Mouse (Mus musculus) forebrain, embryonic 15.5 days (tissue): ENCODE data around the gene Iqschfp. TPM values are rescaled to one million over a fixed set of nuclear protein-coding genes. Genes with fewer than 3 reads are reported as not detected.

ENCODE experiments used
- ATAC-seq: fragments of 200-750 bp; cut with Nextera tagmentation; replicated peaks from 2 replicates; pipeline ENCODE4 v1.8.0; 2017; ENCODE audit warnings: mild to moderate bottlenecking, moderate TSS enrichment, moderate library complexity
- H3K27ac ChIP-seq: fragments of 300-500 bp; sonication (generic); replicated peaks from 2 replicates; pipeline ENCODE4 v1.5.1; 2015; ENCODE audit warnings: mild to moderate bottlenecking, inconsistent platforms
- H3K27me3 ChIP-seq: fragments of 300-500 bp; sonication (generic); 2 replicates; pipeline ENCODE4 v1.6.1; 2015; ENCODE audit warnings: inconsistent platforms
- H3K36me3 ChIP-seq: fragments of 300-500 bp; sonication (generic); 2 replicates; pipeline ENCODE4 v1.6.1; 2015; ENCODE audit warnings: mild to moderate bottlenecking, inconsistent platforms
- H3K4me1 ChIP-seq: fragments of 300-500 bp; sonication (generic); 2 replicates; pipeline ENCODE4 v1.6.1; 2015; ENCODE audit warnings: inconsistent platforms
- H3K4me2 ChIP-seq: fragments of 300-500 bp; sonication (generic); replicated peaks from 2 replicates; pipeline ENCODE4 v1.6.1; 2015; ENCODE audit warnings: mild to moderate bottlenecking, inconsistent platforms
- H3K4me3 ChIP-seq: fragments of 300-500 bp; sonication (generic); 2 replicates; pipeline ENCODE4 v1.5.1; 2015; ENCODE audit warnings: mild to moderate bottlenecking, inconsistent platforms
- H3K9ac ChIP-seq: fragments of 300-500 bp; sonication (generic); replicated peaks from 2 replicates; pipeline ENCODE4 v1.6.1; 2015; ENCODE audit warnings: mild to moderate bottlenecking, inconsistent platforms
- H3K9me3 ChIP-seq: fragments of 300-500 bp; sonication (generic); 2 replicates; pipeline ENCODE4 v1.6.1; 2016; ENCODE audit warnings: inconsistent platforms
- WGBS: fragments of 180-500 bp; shearing (Covaris S2); methylation state at CpG from one replicate; pipeline ENCODE4 v1.1.7; 2015; ENCODE audit warnings: mixed read lengths; 5-methylcytosine and 5-hydroxymethylcytosine counted together
- polyA plus RNA-seq: library from polyadenylated mRNA; unstranded; fragments of >200 nt; fragmentation: Nextera tagmentation; extraction: Ambion mirVana; gene quantifications from 2 replicates; pipeline ENCODE4 v1.2.1, GENCODE M21; 2015

The Iqschfp gene
- polyA plus RNA-seq, 1 experiment from 2014 or later: 3.3 TPM

DNA sequence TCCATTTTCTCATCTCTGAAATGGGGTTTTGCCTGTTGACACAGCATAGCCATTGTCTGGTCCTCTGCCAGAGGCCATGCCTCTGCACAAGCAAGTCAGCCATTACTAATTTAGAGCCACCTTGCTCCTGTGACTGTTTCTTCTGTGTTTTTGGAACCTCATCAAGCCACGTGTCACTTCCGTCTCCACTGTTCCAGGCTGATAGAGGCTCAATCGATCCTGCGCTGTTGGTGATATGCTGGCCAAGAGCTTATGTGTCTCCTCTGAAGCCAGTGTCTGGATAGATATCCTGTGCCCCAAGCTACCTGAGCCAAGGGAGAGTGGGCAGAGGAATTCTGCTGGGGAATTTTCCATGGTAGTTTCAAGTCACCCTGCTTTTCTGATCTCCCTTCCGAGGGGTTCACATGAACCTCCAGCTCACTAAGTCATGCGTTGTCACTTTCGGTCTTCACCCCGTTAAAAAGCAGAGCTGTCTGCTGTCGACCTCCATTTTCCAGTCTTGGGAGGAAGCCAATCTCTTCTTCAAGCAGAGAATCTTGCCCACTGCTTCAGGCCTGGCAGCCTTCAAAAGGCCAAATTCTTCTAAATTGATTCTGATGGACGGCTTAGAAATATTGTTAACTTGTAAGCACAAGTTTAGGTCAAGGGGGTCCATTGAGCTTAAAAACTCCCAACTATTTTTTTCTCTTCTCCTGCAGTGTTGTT, 683.8 kb downstream of the Iqschfp start:
- 29% methylated on average over 10 of the region's 10 CpGs for WGBS
- H3K36me3 ChIP-seq: no peaks in the 10 kb centered on the region
- peak overlapping the region; percentile 4; the same call in 1 of the 2 replicates for H3K4me3 ChIP-seq
- H3K27me3 ChIP-seq: no peaks in the 10 kb centered on the region
- no peaks in the 10 kb centered on the region for H3K9me3 ChIP-seq
- no peak overlapping the region for H3K9ac ChIP-seq
- H3K27ac ChIP-seq: peak overlapping the region; percentile 99
- no peak for ATAC-seq
- peak overlapping the region; percentile 78 for H3K4me2 ChIP-seq
- peaks cover 72% of the 10 kb centered on the region for H3K4me1 ChIP-seq

DNA sequence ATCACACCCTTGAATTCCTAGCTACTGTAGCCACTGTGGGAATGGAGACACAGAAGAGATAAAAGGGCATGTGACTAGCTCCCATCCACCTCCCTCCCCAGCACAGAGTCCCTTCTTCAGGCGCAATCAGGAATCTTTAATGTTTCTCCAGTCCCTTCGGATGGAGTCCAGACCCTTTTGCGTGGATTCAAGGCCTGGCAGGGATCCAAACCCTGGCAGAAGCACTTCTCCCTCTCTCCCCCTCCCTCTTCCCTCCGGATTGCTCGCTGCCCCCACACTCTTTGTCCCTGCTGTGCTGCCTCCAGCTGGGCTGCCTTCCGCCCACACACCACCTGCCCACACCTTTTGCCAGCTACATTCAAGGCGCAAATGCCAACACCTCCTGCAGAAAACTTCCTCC, 684.4 kb downstream of the Iqschfp start:
- Histone ChIP-seq H3K27ac (peak overlapping the region; percentile 99), H3K4me2 (peak overlapping the region; percentile 78), H3K36me3 (no peaks in the 10 kb centered on the region), H3K4me3 (peak overlapping the region; percentile 4), H3K9me3 (no peaks in the 10 kb centered on the region), H3K27me3 (no peaks in the 10 kb centered on the region), H3K9ac (peak overlapping the region; percentile 14; the same call in 1 of the 2 replicates), H3K4me1 (peaks cover 73% of the 10 kb centered on the region)
- 6% methylated on average over 7 of the region's 7 CpGs for WGBS
- no peak for ATAC-seq

DNA sequence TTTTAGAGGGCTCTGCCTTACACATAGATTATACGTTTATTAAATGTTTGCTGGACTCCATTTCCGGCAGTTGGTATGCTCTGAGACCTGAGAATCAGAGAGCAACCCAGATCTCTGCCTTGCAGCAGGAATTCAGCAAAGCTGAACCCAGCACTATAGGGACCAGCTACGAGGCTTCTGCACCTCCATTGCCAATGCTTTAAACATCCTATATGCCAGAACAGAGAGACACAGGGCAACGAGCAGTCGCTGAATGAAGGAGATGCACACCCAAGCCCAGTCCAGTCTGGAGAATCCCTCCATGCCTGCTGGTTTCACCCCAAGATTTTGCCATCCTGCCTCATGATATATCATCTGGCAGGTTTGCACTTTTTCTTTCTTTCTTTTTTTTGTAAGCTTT, 684.9 kb downstream of the Iqschfp start:
- 45% methylated on average over 5 of the region's 5 CpGs for WGBS
- H3K4me1 ChIP-seq: peaks cover 77% of the 10 kb centered on the region

DNA sequence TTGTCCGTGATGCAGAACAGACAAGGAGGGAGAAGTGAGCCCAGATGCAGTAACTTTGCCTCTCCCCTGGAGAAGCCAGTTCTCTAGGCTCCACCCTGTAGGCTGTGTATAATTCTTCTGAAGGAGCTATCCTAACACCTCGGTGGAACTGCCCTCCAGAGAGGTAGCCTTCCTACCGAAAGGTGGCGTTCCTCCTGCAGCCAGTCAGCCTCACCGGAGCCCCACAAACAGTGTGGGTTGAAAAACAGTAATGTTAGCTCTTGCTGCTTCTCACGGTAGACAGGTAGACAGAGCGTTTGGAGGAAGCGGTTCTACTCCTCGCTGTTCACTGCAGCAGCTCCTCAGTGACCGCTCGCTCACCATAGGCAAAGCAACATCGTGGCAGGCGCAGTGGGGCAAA, 689.6 kb downstream of the Iqschfp start:
- Histone ChIP-seq H3K9ac (no peak overlapping the region), H3K4me2 (no peak overlapping the region), H3K4me1 (peaks cover 68% of the 10 kb centered on the region), H3K36me3 (no peaks in the 10 kb centered on the region), H3K4me3 (no peak overlapping the region), H3K9me3 (no peaks in the 10 kb centered on the region), H3K27me3 (no peaks in the 10 kb centered on the region), H3K27ac (peak overlapping the region; percentile 20; the same call in 1 of the 2 replicates)
- no peak for ATAC-seq
- 70% methylated on average over 13 of the region's 13 CpGs for WGBS

More for the DNA sequence above, 684.9 kb downstream of the Iqschfp start:
- Histone ChIP-seq H3K9ac (0 out of 2 replicates have a peak overlapping the region, but pooled peaks have one; percentile 14), H3K27ac (peak overlapping the region; percentile 99), H3K4me3 (peak overlapping the region; percentile 4; the same call in 1 of the 2 replicates), H3K4me2 (peak overlapping the region; percentile 78), H3K9me3 (no peaks in the 10 kb centered on the region), H3K27me3 (no peaks in the 10 kb centered on the region), H3K36me3 (no peaks in the 10 kb centered on the region)
- no peak for ATAC-seq

DNA sequence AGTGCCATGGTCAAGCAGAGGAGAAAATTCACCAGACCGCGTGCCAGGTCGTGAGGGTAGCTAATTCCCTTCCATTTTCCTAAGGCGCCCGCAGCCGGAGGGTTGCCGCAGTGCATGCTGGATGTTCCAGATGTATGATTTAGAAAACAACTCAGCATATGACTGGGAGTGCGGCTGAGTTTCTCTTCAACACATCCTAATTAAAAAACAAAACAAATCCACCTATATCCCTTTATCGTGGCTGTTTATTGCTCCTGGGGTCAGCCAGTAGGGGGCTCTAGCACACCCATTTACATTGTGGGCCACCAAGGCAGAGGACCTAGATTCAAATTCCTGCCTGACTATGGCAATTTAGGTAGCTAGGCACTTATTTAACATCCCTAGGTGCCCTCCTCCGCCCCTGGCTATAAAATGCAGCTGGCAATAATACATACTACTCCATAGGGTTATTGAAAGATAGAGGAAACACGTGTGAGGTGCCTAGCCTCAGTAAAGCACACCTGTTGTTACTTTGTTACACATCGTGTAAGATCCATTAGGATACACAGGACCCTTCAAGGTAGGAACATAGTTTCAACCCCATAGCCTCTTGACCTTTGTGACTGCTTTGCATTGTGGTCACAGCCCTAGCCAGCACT, 690.2 kb downstream of the Iqschfp start:
- Histone ChIP-seq H3K9ac (no peak overlapping the region), H3K9me3 (no peaks in the 10 kb centered on the region), H3K27me3 (no peaks in the 10 kb centered on the region), H3K27ac (peak overlapping the region; percentile 74), H3K4me1 (peaks cover 66% of the 10 kb centered on the region), H3K4me2 (peak overlapping the region; percentile 29; the same call in 1 of the 2 replicates), H3K4me3 (no peak overlapping the region), H3K36me3 (no peaks in the 10 kb centered on the region)
- 66% methylated on average over 12 of the region's 12 CpGs for WGBS
- ATAC-seq: 0 out of 2 replicates have a peak, but pooled peaks have one; percentile 2

DNA sequence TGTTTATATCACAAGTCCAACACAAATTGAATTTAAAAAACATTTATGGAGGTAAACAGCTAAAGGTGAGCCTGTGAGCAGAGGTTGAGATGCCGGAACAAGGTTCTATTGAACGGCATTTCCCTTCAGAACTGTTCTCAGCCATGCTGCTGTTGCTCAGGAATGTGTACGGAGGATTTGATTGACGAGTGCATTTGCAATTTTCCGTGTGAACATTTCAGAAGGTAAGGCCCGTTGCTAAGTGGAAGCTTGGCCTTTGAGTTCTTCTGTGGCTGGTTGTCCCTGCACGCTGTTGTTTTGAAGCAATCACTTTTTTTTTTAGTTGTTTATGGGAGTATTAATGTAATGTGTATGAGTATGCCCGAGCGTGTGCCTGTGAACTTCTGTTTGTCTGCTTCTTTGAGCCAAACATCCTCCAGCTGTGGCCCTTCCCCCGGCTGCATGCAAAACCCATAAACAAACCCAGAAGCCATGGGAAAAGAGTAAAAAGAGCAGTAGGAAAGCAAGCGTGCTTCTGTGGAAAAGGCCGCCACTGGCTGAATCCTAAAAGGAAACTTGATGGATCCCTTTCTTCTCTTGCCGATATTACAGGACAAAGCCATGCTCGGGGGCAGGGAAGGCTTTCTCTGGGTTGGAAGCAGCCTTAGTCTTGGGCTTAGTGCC, 691.1 kb downstream of the Iqschfp start:
- Histone ChIP-seq H3K27me3 (no peaks in the 10 kb centered on the region), H3K36me3 (no peaks in the 10 kb centered on the region), H3K4me2 (peak overlapping the region; percentile 29), H3K4me3 (no peak overlapping the region), H3K9ac (no peak overlapping the region), H3K4me1 (peaks cover 69% of the 10 kb centered on the region), H3K9me3 (no peaks in the 10 kb centered on the region), H3K27ac (peak overlapping the region; percentile 74)
- 5% methylated on average over 14 of the region's 14 CpGs for WGBS
- no peak for ATAC-seq

DNA sequence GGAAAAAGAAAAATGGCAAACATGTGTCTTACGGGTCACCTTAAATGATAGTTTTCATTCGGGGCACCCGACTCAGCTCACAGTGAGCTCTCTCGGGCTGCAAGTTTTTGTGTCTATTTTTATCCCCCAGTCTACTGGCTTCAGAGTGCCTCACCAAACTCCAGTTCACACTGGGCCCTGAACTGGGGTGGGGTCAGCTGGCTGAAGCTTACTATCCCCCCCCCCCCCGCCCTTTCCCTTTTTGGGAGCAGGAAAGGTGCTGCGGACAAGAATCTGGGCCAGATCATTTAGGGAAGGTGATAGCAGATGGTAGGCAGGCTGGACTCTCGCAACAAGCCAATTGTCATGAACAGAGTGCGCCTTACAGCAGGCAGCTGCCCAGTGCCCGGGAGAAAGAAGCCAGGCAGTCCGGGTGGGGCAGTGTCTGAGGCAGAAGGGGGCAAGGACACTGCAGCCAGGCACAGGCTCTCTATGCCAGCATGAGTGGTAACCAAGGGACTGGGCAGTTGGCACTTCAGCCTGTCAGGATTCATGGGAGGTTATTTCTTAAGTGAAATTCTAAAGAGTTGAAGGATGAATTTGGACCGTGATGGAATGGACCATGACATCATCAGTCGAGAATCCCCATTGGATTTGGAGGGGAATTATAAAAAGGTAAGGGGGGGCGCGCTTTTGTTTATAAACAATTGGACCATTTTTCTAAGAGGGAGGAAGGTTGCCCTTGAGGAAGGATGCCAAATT, 691.9 kb downstream of the Iqschfp start:
- Histone ChIP-seq H3K4me3 (no peak overlapping the region), H3K9ac (no peak overlapping the region), H3K4me2 (peak overlapping the region; percentile 29; the same call in 1 of the 2 replicates), H3K27ac (peak overlapping the region; percentile 74), H3K36me3 (no peaks in the 10 kb centered on the region), H3K27me3 (no peaks in the 10 kb centered on the region), H3K9me3 (no peaks in the 10 kb centered on the region), H3K4me1 (peaks cover 64% of the 10 kb centered on the region)
- 17% methylated on average over 14 of the region's 14 CpGs for WGBS
- peak; percentile 76 for ATAC-seq

DNA sequence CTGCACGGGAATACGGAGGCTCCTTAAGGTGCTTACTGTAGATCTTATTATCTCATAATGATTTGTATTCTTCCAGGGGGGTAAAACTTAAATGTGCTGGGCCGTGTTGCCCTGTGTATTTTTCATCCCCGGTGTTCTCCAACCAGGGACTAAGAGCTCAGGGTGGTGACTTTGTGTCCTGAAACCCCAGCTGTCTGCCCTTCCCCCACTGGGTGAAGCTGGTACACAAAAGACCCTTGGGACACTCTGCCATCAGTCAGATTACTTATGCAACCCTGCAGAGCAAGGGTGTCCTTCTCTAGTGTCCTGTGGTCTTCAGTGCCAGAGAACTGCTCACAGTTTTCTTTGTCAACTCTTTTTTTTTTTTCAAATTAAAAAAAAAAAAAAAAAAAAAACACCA, 693.2 kb downstream of the Iqschfp start:
- H3K4me1 ChIP-seq: peaks cover 68% of the 10 kb centered on the region
- H3K9me3 ChIP-seq: no peaks in the 10 kb centered on the region
- no peak overlapping the region for H3K4me3 ChIP-seq
- H3K4me2 ChIP-seq: no peak overlapping the region
- H3K27ac ChIP-seq: no peak overlapping the region
- H3K27me3 ChIP-seq: no peaks in the 10 kb centered on the region
- ATAC-seq: no peak
- H3K9ac ChIP-seq: no peak overlapping the region
- no peaks in the 10 kb centered on the region for H3K36me3 ChIP-seq
- 65% methylated on average over 4 of the region's 4 CpGs for WGBS

DNA sequence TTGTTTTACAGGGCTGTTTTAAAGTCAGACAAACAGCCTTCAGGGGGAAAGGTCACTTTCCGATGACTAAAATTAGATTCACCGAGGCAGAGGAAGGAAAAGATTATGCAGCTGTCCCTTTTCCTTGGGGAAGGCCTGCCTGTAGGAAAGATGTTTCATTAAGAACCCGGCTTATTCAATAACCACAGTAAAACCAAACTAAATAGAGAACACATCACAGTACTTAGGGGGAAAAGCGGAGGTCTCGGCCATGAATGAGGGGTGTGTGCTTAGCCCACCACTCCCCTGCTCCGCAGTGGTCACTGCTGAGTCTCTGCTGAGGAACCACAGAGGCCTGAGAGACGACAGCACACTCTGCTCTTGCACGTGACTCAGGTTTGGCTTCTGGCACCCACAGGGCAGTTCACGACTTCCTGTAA, 694.6 kb downstream of the Iqschfp start:
- no peak overlapping the region for H3K9ac ChIP-seq
- no peaks in the 10 kb centered on the region for H3K9me3 ChIP-seq
- H3K4me3 ChIP-seq: no peak overlapping the region
- peaks cover 68% of the 10 kb centered on the region for H3K4me1 ChIP-seq
- H3K36me3 ChIP-seq: no peaks in the 10 kb centered on the region
- H3K27ac ChIP-seq: no peak overlapping the region
- no peak overlapping the region for H3K4me2 ChIP-seq
- no peak for ATAC-seq
- no peaks in the 10 kb centered on the region for H3K27me3 ChIP-seq
- 48% methylated on average over 9 of the region's 9 CpGs for WGBS

DNA sequence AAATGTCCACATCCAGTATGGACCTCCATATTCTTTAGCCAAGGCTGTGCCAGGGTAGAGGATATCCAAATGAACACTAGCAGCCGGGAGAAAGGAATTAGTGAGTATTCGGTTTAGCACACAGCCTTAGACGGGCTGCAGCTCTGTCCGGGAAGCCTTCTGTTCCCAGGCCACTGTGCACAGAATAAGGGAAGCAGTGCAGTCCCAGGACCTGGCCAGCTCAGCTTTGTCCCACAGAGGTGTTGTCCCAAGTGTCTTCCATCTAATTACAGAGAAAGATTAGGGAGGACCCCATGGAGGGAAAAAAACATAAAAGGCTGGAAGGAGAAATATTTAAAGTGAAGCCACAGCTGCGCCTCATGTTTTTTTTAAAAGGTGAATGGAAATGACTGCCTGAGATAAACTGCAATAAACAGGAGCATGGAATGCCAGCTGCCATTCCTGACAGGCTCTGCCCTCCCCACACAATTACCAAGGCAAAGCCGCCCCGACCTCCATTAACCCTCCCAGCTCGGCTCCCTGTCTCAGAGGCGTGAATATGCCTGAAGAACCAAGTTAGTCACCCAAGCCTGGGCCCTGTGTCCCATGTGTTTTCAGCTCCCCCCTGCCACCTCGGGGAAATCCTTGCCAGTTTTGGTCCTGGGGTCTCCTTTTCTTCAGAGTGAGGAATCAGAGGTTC, 695.7 kb downstream of the Iqschfp start:
- Histone ChIP-seq H3K9ac (no peak overlapping the region), H3K4me1 (peaks cover 58% of the 10 kb centered on the region), H3K27me3 (no peaks in the 10 kb centered on the region), H3K4me3 (no peak overlapping the region), H3K36me3 (no peaks in the 10 kb centered on the region), H3K9me3 (no peaks in the 10 kb centered on the region), H3K4me2 (no peak overlapping the region), H3K27ac (peak overlapping the region; percentile 68)
- 0 out of 2 replicates have a peak, but pooled peaks have one; percentile 41 for ATAC-seq
- WGBS: 28% methylated on average over 10 of the region's 10 CpGs

DNA sequence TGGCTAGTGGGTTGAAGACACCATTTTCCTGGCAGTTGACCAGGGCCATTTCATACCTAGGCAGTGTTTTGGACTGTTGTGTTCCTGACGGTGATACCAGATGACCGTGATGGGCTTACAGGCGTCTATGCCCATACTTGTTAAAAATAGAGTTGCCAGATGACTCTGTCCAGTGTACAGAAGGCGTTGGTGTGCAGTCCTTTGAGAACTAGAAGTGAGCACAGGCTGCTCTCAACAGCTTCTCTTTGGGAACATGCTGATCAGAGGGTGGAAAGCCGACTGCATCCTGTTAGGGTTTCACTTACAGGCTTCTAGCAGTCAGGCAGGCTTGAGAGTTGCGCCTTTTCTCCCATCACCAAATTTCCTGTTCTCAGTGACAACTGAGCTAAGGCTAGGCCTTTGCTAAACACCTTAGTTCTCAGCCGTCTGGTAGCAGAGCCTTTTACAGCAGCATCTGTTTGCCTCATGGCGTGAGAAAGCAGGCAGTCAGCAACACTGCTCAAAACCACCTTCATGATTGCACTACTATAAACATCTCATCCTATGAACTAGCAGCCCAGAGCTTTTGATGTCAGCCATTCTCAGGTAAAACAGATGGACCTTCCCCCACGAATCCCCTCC, 697.3 kb downstream of the Iqschfp start:
- Histone ChIP-seq H3K27ac (no peak overlapping the region), H3K4me2 (no peak overlapping the region), H3K9ac (no peak overlapping the region), H3K4me1 (peaks cover 57% of the 10 kb centered on the region), H3K36me3 (no peaks in the 10 kb centered on the region), H3K9me3 (no peaks in the 10 kb centered on the region), H3K4me3 (no peak overlapping the region), H3K27me3 (no peaks in the 10 kb centered on the region)
- ATAC-seq: no peak
- WGBS: 83% methylated on average over 9 of the region's 9 CpGs
